Mouse (Mus musculus) limb, embryonic 12.5 days (tissue): ENCODE data around the gene Mycbpap. TPM values are rescaled to one million over a fixed set of nuclear protein-coding genes. Genes with fewer than 3 reads are reported as not detected.

Experiments
- ATAC-seq: fragments of 200-750 bp; cut with Nextera tagmentation; 2 replicates; pipeline ENCODE4 v1.8.0; 2017; ENCODE audit warnings: low read depth, moderate TSS enrichment; ENCODE audit not compliant: insufficient number of reproducible peaks, insufficient read depth, low FRiP score, low TSS enrichment
- H3K27ac ChIP-seq: fragments of 300-500 bp; sonication (generic); 2 replicates; pipeline ENCODE4 v1.5.1; 2016; ENCODE audit warnings: mild to moderate bottlenecking, moderate library complexity
- H3K27me3 ChIP-seq: fragments of 300-500 bp; sonication (generic); 2 replicates; pipeline ENCODE4 v1.6.1; 2016; ENCODE audit warnings: mild to moderate bottlenecking, moderate library complexity
- H3K36me3 ChIP-seq: fragments of 300-500 bp; sonication (generic); 2 replicates; pipeline ENCODE4 v1.6.1; 2016; ENCODE audit warnings: mild to moderate bottlenecking, moderate library complexity
- H3K4me1 ChIP-seq: fragments of 300-500 bp; sonication (generic); replicated peaks from 2 replicates; pipeline ENCODE4 v1.6.1; 2016
- H3K4me2 ChIP-seq: fragments of 300-500 bp; sonication (generic); 2 replicates; pipeline ENCODE4 v1.6.1; 2016; ENCODE audit warnings: mild to moderate bottlenecking, moderate library complexity
- H3K4me3 ChIP-seq: fragments of 300-500 bp; sonication (generic); replicated peaks from 2 replicates; pipeline ENCODE4 v1.5.1; 2016; ENCODE audit warnings: mild to moderate bottlenecking
- H3K9ac ChIP-seq: fragments of 300-500 bp; sonication (generic); replicated peaks from 2 replicates; pipeline ENCODE4 v1.6.1; 2016; ENCODE audit warnings: mild to moderate bottlenecking, moderate library complexity
- H3K9me3 ChIP-seq: fragments of 300-500 bp; sonication (generic); 2 replicates; pipeline ENCODE4 v1.6.1; 2016; ENCODE audit warnings: mild to moderate bottlenecking, moderate library complexity
- WGBS: fragments of 180-500 bp; shearing (Covaris S2); methylation state at CpG from one replicate; pipeline ENCODE4 v1.1.7; 2016; 5-methylcytosine and 5-hydroxymethylcytosine counted together
- polyA plus RNA-seq: library from polyadenylated mRNA; unstranded; fragments of >200 nt; fragmentation: Nextera tagmentation; extraction: Ambion mirVana; gene quantifications from 2 replicates; pipeline ENCODE4 v1.2.1, GENCODE M21; 2016

Gene Mycbpap
- polyA plus RNA-seq, 1 experiment from 2014 or later = 7.0 TPM

GRCm38 (mm10) chr11:94498093-94498996 lies 23.2 kb downstream of the Mycbpap start:
- H3K4me2 ChIP-seq = peak overlapping the region; percentile 78
- WGBS = 13% methylated on average over 19 of the region's 19 CpGs
- ATAC-seq = no peak
- H3K27ac ChIP-seq = peak overlapping the region; percentile 72
- H3K36me3 ChIP-seq = no peaks in the 10 kb centered on the region
- H3K9ac ChIP-seq = peak overlapping the region; percentile 5; the same call in 1 of the 2 replicates
- no peaks in the 10 kb centered on the region for H3K9me3 ChIP-seq
- H3K4me1 ChIP-seq = peaks cover 36% of the 10 kb centered on the region
- peak overlapping the region; percentile 42 for H3K4me3 ChIP-seq
- peaks cover 6% of the 10 kb centered on the region for H3K27me3 ChIP-seq

GRCm38 (mm10) chr11:94495415-94495814 lies 26.1 kb downstream of the Mycbpap start:
- peaks cover 32% of the 10 kb centered on the region; the same call in 1 of the 2 replicates for H3K27me3 ChIP-seq
- no peak overlapping the region for H3K9ac ChIP-seq
- 82% methylated on average over 3 of the region's 3 CpGs for WGBS
- no peak overlapping the region for H3K4me2 ChIP-seq
- H3K27ac ChIP-seq = no peak overlapping the region
- H3K4me1 ChIP-seq = peaks cover 50% of the 10 kb centered on the region
- H3K36me3 ChIP-seq = no peaks in the 10 kb centered on the region
- H3K9me3 ChIP-seq = no peaks in the 10 kb centered on the region
- no peak for ATAC-seq
- H3K4me3 ChIP-seq = no peak overlapping the region

GRCm38 (mm10) chr11:94491749-94492099 lies 29.8 kb downstream of the Mycbpap start:
- Histone ChIP-seq H3K4me3 (peak overlapping the region; percentile 59), H3K4me1 (peaks cover 26% of the 10 kb centered on the region), H3K27me3 (peaks cover 35% of the 10 kb centered on the region; the same call in 1 of the 2 replicates), H3K4me2 (peak overlapping the region; percentile 83), H3K36me3 (no peaks in the 10 kb centered on the region), H3K9ac (no peak overlapping the region; the same call in 1 of the 2 replicates), H3K9me3 (no peaks in the 10 kb centered on the region), H3K27ac (no peak overlapping the region)
- WGBS = 65% methylated on average over 7 of the region's 7 CpGs
- no peak for ATAC-seq

- peak overlapping the region; percentile 83 for H3K4me2 ChIP-seq
- H3K4me1 ChIP-seq = peaks cover 28% of the 10 kb centered on the region
- peaks cover 38% of the 10 kb centered on the region; the same call in 1 of the 2 replicates for H3K27me3 ChIP-seq
- no peak overlapping the region; the same call in 1 of the 2 replicates for H3K27ac ChIP-seq
- no peaks in the 10 kb centered on the region for H3K36me3 ChIP-seq
- peak overlapping the region; percentile 59 for H3K4me3 ChIP-seq
- peak overlapping the region; percentile 76 for H3K9ac ChIP-seq
- 0 out of 2 replicates have a peak, but pooled peaks have one; percentile 8 for ATAC-seq
- 6% methylated on average over 55 of the region's 55 CpGs for WGBS
- H3K9me3 ChIP-seq = no peaks in the 10 kb centered on the region
Observed at GRCm38 (mm10) chr11:94491035-94491748, 30.4 kb downstream of the Mycbpap start.

- WGBS = 38% methylated on average over 4 of the region's 4 CpGs
- no peak for ATAC-seq
- Histone ChIP-seq H3K9ac (no peak overlapping the region), H3K27me3 (peaks cover 49% of the 10 kb centered on the region), H3K27ac (no peak overlapping the region), H3K36me3 (no peaks in the 10 kb centered on the region), H3K9me3 (no peaks in the 10 kb centered on the region), H3K4me2 (no peak overlapping the region), H3K4me3 (no peak overlapping the region), H3K4me1 (peaks cover 34% of the 10 kb centered on the region)
Observed at GRCm38 (mm10) chr11:94489745-94490144, 31.8 kb downstream of the Mycbpap start.

GRCm38 (mm10) chr11:94488767-94489533 lies 32.6 kb downstream of the Mycbpap start:
- Histone ChIP-seq H3K27me3 (peaks cover 47% of the 10 kb centered on the region), H3K27ac (no peak overlapping the region), H3K36me3 (no peaks in the 10 kb centered on the region), H3K4me2 (no peak overlapping the region), H3K9me3 (no peaks in the 10 kb centered on the region), H3K4me3 (no peak overlapping the region), H3K9ac (no peak overlapping the region), H3K4me1 (peaks cover 34% of the 10 kb centered on the region)
- no peak for ATAC-seq
- 83% methylated on average over 11 of the region's 11 CpGs for WGBS

GRCm38 (mm10) chr11:94486001-94486400 lies 35.5 kb downstream of the Mycbpap start, which contains the start of gene Spata20:
Spata20 (minus strand) TSS chr11:94486179.
- peak; percentile 34; the same call in 1 of the 2 replicates for ATAC-seq
- peaks cover 22% of the 10 kb centered on the region for H3K4me1 ChIP-seq
- no peaks in the 10 kb centered on the region for H3K9me3 ChIP-seq
- H3K9ac ChIP-seq = no peak within 1 kb of the TSS
- peaks cover 23% of the 10 kb centered on the region for H3K27me3 ChIP-seq
- 4% methylated on average over 24 of the region's 24 CpGs for WGBS
- no peak within 1 kb of the TSS for H3K27ac ChIP-seq
- no peaks in the 10 kb centered on the region for H3K36me3 ChIP-seq
- H3K4me3 ChIP-seq = no peak within 1 kb of the TSS
- H3K4me2 ChIP-seq = peak within 1 kb of the TSS; percentile 46

- Histone ChIP-seq H3K27ac (no peak overlapping the region), H3K27me3 (peaks cover 17% of the 10 kb centered on the region), H3K4me3 (no peak overlapping the region), H3K4me2 (no peak overlapping the region), H3K4me1 (peaks cover 17% of the 10 kb centered on the region), H3K36me3 (no peaks in the 10 kb centered on the region), H3K9ac (no peak overlapping the region), H3K9me3 (no peaks in the 10 kb centered on the region)
- no peak for ATAC-seq
- WGBS = 71% methylated on average over 5 of the region's 5 CpGs
Observed at GRCm38 (mm10) chr11:94485223-94485622, 36.3 kb downstream of the Mycbpap start.

GRCm38 (mm10) chr11:94484636-94485035 lies 36.9 kb downstream of the Mycbpap start:
- H3K4me1 ChIP-seq = peaks cover 11% of the 10 kb centered on the region
- 87% methylated on average over 9 of the region's 9 CpGs for WGBS
- ATAC-seq = no peak
- no peak overlapping the region for H3K4me3 ChIP-seq
- no peaks in the 10 kb centered on the region for H3K9me3 ChIP-seq
- H3K36me3 ChIP-seq = no peaks in the 10 kb centered on the region
- no peak overlapping the region for H3K4me2 ChIP-seq
- H3K9ac ChIP-seq = no peak overlapping the region
- H3K27ac ChIP-seq = no peak overlapping the region
- peaks cover 18% of the 10 kb centered on the region for H3K27me3 ChIP-seq

GRCm38 (mm10) chr11:94483921-94484320 lies 37.6 kb downstream of the Mycbpap start:
- H3K27ac ChIP-seq = no peak overlapping the region
- H3K27me3 ChIP-seq = peaks cover 25% of the 10 kb centered on the region
- 59% methylated on average over 14 of the region's 14 CpGs for WGBS
- H3K4me1 ChIP-seq = peaks cover 8% of the 10 kb centered on the region
- H3K9me3 ChIP-seq = no peaks in the 10 kb centered on the region
- no peak overlapping the region for H3K4me3 ChIP-seq
- H3K36me3 ChIP-seq = no peaks in the 10 kb centered on the region
- H3K9ac ChIP-seq = no peak overlapping the region
- ATAC-seq = no peak
- no peak overlapping the region for H3K4me2 ChIP-seq
